Mouse (Mus musculus) kidney, adult 18-20 months (tissue): ENCODE measurements around the gene Rad54l.

Source experiments
- DNase-seq: peaks from one replicate; pipeline ENCODE4 v3.0.0; 2021

The Rad54l gene

DNA sequence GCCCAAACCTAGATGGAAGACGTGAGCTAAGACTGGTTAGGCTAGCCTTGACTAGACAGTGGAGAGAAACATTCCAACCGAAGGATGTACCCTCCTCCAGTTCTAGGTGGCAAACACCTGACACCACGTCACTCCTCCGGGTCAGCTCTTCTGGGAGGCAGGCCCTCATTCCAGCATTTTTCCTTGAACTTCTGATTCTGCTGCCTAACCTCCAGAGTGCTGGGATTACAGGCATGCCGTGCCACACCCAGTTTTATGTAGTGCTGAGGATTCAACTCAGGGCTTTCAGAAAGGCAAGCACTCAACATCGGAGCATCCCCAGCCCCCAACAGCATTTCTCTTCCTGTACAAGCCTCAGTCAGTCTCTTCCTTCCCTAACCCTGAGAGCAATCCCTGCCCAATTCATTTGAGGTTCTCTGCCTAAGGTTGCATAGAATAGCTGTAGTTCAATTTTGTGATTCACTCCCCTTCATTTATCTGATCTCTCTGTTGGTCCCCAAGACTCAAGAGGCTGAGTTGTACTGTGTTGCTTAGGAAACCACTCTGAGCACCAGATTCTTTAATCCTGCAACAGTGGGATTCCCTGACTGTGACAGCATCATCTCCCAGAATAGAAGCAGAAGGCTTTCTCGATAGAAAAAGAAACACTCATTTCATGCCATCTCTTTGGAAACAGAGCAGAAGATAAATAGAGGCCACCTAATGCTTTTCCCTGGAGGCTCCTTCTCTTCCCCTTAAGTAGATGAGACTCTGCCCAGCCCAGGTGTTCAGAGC lies 17.5 kb upstream of the Rad54l start:
- no peak for DNase-seq

DNA sequence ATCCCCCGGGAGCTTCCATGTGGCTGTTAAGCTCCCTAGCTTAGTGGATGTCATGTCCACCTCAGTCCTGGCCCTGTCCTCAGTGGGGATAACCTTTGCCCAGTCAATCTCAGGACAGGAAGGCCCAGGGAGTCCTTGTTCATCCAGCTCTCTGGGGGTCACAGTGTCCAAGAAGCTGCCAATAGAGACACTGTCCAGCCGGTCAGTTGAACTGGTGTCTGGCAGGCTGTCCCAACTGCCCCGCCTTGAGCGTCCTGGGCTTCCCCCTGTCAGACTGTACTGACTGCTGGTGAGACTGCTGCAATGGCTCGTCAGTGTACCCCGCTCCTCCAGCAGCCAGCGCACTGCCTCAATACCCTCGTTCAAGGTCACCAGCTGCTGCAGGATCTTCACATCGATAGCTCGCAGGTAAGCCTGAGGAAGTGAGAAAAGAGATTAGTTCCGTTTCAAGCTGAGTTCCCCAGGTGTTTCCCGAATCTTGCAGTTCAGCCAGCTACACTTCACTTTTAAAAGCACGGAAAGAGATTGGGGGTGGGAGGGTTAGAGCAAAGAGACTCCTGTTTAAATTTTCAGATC lies 14.0 kb upstream of the Rad54l start:
- no peak for DNase-seq

DNA sequence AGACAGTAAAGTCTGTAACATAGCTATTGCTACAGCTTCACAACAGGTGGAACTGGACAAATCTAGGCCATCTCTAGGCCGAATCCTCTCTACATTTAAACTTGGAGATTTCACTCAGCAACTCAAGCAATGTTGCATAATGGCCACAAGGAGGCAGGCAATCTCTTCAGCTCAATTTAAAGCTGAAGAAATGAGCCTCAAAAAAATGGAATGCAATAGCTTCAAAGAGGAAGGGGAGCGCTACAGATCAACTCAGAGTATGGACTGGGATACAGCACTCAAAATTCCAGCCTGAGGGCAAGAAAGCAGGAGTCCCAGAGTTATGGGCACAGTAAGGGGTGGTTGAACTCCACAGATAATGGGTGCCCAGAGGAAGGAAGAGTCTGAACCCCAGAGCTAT lies 11.5 kb upstream of the Rad54l start:
- peak; percentile 17 for DNase-seq

DNA sequence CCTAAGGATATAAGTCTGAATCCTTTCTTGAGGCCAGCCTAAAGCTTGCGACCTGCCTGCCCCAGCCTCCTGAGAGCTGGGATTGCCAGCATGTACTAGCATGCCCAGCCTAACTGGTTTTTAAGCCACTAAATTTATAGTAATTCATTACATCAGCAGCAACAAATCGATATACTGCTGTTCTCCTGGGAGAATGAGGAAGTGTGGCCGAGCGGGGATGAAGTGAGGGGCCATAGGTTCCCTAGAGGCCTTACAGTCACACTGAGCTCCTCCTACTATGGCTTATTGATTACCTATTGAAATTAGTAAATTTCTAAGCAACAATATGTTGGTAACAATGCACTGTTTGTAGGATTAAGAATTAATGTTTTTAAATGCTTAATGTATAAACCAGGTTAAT lies 9.6 kb upstream of the Rad54l start:
- DNase-seq = no peak

DNA sequence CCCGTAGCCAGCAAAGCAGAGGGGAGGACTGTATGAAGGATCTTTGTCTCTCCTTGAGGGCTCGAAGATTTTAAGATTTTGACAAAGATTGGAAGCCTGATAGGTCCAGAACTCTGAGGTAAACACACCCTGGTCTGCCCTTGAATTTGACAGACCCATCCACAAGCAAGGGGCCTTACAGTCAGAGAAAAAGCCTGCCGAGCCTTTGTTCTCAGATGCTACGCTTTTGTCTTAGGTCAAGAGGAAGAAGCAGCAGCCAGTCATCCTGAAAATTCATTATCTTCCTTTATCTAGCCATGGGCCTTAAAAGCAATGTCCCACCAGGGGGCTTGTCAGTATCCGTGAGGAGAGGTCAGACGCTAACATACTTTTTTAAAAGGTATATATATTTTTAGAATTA lies 4.5 kb upstream of the Rad54l start:
- DNase-seq = no peak

DNA sequence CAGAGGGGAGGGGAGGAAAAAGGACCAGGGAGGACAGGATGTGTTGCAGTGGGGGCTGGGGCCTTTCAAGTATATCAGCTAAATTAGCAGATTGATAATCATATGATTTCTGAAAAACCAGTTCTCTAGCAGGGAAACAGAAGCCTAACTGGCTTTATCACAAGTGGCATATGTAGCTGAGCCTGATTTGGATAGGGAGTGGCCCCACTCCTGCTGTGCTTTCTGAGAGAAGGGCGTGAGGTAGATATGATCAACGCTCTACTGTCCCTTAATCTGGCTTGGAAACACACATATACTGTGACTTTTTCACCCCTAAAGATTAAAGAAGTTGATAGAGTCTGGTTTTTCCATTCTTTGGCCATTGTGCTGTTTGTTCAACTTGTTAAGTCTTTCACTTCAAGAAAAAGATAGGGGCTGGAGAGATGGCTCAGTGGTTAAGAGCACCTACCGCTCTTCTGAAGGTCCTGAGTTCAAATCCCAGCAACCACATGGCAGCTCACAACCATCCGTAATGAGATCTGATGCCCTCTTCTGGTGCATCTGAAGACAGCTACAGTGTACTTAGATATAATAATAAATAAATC lies 2.4 kb upstream of the Rad54l start:
- no peak for DNase-seq

DNA sequence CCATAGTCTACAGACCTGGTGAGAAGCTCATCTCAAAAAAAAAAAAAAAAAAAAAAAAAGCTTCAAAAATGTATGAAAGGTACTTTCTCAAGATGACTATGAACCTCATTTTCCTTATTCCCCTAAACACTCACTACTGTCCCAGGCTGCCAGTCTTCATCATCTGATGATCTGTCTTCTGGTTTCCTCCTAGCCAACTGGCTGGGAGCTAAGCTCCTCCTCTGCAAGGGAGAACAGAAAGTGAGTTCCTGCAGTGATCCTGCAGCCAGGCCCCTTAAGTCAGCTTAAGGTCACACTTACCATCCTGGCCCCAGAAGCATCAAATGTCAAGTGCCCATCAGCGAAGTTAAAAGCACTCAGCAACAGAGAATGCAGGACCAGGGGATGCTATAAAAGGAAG lies 728 bp downstream of the Rad54l start:
- DNase-seq = no peak

DNA sequence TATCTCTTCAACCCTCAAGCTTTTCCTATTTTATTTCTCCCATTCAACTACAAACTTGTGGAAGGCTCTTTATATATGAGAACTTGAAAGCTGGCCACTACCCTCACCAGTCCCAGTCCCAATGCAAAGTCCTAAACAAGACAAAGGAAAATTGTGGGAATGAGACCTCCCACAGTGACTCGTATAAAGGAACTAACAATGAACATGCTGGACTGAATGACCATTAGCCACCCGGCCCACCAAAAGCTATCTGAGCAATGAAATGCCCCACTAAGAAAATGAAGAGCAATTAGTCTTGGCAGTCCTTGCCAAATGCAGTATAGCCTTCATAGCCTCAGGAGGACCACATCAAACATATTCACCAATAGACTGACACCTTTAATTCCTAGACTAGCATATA lies 12.0 kb downstream of the Rad54l start:
- no peak for DNase-seq

DNA sequence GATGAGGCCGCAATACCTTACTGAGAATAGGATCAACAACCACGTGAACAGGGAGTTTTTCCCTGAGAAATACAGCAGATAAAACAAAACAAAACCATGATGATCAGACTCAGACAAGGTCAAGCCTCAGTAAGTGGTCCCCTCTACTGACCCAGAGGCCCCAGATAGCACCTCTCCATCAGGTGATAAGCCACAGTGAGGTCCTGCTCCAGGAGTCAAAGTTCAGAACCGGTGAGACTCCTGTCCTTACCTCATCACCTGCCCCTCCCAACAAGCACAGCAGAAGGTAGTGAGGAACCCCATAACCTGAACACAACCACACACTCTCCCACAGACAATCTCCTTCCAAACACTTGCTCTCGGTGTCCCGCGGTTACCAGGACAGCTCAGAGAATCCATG lies 12.8 kb downstream of the Rad54l start:
- DNase-seq = no peak

DNA sequence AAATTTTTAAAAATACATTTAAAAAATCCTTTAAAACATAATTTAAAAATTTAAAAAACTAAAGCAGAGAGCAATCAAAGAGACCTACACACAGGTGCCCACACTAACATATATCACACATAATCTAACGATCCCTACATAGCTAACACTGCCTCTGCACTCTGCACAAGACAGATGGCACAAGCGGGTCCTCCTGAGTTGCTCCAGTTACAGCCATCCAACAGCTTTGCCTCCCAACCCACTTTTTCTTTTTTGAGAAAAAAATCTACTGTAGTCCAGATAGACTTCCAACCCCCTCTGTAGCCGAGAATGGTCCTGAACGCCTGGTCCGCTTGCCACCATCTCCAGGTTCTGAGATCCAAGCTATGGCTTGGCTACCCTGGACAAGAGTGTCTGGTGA lies 18.2 kb downstream of the Rad54l start:
- DNase-seq = no peak

DNA sequence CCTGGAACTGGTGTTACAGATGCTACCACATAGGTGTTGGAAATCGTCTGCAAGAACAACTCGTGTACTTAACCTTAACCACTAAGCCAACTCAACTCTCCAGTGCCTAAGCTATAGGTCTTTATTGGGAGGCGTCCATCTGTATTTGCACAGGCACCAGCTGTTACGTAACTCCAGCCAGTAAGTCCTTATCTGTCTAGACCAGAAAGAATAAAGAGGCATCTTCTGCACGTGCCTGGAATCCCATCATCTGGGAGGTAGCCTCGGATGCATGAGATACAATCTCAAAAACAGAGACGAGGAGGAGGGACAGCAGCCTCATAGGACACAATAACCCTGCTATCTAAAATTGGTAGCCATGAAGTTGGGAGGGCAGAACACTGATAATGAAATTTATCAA lies 22.5 kb downstream of the Rad54l start:
- DNase-seq = no peak

DNA sequence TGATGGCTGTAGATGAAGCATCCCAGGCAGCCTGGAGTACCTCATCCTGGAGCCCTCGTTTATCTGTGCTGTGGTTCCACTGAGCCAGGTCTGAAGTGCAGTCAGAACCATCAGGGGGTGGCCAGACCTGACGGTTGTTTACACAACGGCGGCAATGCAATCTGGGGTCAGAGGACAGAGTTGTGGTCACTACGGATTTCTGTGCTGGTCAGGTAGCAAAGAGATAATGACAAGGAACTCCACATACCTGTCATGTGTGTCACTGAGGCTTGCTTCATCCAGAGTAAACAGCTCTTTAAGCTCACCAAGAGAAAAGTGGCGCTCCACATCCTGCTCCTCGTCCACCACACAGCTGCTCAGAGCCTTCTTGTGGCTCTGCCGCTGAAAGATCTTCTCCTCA lies 26.3 kb downstream of the Rad54l start:
- no peak for DNase-seq

DNA sequence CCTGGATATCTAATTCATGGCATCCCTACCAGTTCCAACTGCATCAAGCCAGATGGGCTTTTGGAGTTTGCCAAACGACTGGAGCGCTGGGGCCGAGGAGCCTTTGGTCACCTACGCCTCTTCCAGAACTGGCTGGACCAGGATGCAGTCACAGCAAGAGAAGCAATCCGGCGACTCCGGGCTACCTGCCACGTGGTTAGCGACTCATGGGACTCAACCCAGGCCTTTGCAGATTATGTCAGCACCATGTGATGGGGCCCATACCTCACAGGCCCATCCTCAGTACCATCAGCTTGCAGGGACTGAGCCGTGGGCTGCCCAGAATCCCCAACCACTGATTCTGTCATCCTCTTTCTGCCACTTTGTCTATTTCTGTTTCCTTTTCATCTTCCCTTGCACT lies 27.2 kb downstream of the Rad54l start:
- DNase-seq = no peak

DNA sequence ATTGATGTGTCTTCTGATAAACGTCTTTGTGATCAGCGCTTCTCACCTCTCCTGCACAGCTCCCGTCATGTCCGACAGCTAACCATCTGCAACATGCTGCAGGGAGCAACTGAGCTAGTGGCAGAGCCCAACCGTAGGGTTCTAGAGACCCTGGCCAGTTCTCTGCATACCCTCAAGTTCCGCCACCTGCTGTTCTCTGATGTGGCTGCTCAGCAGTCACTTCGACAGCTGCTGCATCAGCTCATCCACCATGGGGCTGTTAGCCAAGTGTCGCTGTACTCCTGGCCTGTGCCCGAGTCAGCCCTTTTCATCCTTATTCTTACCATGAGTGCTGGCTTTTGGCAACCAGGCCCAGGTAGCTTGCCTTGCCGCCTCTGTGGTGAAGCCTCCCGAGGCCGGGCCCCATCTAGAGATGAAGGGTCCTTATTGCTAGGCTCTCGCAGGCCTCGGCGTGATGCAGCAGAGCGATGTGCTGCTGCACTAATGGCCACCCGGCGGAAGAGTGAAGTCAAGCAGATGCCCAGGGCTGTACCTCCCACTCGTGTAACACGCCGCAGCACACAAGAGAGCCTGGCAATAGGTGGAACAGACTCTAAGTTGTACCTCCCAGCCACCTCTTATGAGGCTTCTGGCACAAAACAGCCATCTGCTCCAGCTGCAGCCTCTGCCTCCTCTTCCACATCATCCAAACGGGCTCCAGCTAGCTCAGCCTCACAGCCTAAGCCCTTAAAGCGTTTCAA lies 34.8 kb downstream of the Rad54l start:
- no peak for DNase-seq

DNA sequence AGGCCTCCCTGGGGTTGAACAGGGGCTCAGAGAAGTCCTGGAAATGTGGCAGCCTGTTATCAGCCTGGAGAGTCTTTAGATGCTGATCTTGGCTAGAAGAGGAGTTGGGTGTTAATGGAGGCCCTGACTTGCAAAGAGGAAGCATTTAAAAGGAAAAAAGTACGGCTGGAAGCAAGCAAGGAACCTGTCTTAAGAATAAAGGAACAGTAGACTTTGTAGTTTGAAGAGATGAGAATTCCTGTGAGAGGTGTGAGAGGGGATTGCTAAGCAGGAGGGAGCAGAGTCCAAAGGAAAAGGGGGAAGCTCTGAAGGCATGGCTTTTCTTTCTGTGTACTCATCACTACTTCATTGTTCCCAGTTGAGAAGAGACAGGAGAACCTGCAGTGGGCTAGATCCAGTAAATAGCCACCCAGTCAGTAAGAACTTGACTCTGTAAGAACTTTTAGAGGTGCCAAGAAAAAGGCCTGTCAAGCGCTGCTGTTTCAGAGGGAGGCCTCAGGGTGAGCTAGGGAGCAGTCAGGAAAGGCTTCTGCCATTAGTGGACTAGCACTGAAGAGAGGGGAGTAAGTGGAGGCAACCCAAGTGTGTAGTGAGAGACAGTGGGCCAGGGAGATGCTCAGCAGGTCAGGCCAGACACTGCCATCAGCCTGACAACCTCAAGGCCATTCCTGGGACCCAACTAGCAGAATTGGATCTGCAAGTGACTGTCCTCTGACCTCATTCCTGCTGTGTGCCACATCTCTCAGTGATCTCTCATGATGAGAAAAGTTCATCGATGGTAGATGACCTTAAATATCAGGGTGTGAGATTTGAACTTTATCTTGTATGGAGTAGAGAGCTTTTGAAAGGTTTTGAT lies 46.0 kb downstream of the Rad54l start:
- peak; percentile 15 for DNase-seq

DNA sequence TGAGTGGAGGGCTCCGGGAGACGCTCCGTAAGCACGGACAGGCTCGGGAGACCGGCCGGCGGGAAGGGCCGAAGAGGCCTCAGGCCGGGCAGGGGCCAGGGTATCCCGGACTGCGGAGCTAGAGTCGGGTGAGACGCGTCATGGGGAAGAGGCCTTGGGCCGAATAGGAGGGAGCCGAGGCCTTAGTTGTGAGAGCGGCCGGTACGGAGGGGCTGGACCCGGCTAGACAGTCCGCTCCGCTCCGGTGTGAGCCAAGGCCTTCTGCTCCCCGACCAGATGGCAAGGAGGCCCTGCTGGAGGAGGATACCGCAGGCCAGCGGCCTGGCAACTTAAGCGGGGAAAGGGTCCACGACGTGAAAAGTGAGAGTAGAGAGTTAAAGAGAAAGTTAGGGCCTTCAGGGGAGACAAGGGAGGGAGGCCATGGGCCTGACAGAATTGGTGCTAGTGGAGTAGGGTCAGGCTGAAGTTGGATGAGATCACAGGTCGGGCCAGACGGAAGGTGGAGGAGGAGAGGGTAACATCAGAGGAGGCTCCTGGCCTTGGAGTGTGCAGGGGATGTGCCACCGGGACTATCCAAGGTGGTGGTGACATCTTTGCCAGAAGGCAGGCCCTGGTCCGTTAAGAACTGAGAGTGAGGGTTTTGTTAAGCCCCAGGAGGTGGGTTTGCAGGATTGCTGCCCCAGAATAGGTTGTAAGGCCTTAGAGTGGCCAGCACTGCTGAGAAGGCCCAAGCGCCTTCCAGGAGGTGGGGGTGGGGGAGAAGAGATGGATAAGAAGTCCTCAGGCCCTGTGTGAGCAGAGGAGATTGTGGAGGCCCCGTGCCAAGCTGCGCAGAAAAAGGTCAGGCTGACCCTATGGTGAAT lies 46.9 kb downstream of the Rad54l start:
- peak; percentile 65 for DNase-seq

DNA sequence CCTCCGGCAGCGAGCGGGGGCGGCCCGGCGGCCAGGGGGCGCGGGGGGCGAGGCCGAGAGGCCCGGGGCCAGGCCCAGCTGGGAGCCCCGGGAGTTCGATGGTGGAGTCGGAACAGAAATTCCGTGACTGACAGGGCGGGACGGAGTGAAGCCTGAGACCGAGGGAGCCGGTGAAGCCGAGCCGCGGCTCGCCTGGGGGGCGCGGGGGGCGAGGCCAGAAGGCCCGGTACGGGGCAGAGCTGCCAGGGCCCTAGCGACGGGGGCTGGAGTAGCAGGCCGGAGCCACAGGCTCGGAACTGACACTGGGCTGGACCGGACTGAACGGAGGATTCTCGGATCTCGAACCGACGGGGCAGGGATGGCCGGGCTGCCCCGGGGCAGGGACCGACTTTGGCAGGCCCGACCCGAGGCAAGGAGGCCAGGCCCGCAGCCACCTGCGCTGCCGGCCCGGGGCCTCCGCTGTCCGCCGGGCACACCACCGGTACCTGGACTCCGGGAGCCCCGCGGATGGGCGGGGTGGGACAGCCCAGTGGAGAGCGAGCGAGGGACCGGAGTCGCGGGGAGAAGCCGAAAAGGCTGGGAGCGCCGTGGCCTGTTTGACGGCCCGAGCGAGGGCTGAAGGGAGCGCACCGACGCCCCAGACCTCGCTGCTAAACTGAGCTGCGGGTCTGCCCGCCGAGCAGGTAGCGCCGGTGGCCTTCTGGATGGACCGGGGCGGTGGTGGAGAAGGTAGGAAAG lies 47.7 kb downstream of the Rad54l start:
- DNase-seq = peak; percentile 81

DNA sequence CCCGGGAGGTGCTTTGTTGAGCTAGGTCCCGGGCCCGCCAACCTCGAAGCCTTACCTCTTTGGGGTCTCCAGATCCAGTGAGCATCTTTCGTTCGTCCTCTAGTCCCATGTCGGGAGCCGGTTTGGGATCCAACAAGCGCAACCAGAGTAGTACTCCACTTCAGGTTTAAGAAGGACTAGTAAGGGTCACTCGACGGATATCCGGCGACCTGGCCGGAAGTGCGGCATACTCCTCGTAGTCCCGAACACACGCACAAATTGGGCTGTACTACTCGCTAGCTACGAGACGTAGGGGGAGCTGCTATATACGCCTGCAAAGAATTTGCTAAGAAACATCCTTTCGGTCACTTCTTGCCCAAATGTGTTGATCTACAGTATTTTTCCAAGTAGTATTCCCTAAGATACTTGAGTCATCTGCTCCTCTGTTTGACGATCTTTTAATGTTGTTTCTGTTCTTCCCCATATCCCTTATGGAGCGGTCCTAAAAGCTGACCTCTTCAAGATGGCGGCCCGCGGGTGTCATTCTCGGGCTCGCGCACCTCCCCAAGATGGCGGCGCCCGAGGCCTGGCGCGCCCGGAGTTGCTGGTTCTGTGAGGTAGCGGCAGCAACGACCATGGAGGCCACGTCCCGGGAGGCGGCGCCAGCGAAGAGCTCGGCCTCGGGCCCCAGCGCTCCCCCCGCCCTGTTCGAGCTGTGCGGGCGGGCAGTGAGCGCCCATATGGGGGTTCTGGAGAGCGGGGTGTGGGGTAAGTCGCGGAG lies 48.4 kb downstream of the Rad54l start, which contains the start of the genes Uqcrh and Lrrc41:
Gene Uqcrh, minus strand, starts transcription at position 211 of the 760 bp plus-strand sequence.
Gene Lrrc41, plus strand, starts transcription at position 409 of the 760 bp plus-strand sequence.
- DNase-seq = peak; percentile 96

DNA sequence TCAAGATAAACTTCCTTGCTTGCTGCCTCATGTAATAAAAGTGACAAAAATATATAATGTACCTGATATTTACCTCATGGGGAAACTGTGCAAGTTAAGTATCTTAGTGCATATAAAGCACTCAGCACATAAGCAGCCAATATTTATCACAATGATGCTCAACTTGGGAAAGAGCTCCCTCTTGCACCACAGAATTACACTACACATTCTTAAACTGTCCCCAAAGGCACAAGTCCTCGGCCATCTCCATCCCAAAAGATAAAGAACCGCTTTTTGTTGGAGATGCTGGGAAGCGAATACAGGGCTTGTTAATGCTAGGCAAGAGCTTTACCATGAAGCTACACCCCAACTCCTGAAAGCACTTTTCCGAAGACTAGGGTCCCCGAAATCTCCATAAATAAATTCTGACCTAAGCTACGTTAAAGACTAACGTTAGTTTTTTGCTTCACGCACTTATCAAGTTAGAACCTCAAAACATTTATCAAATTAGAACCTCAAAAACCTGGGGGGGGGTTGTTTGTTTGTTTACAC lies 49.3 kb downstream of the Rad54l start:
- DNase-seq = no peak

DNA sequence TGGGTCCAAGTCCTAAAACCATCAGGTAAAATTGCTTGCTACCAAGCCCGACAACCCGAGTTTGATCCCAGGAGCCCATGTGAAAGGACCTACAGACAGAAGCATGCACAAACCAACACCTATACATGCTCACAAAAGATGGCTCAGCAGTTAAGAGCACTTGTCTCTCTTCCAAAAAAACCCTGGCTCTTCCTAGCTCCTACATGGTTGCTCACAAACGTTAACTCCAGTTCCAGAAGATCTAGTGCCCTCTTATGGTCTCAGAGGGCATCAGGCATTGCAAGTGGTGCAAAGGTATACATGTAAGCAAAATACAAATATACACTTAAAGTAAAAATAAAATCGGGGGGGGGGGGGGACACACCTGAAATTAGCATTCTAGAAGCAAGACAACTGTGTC lies 50.3 kb downstream of the Rad54l start:
- DNase-seq = no peak
